Mouse (Mus musculus) heart, postnatal 0 days (tissue): ENCODE measurements around the gene Upp2.

ENCODE experiments used
- CTCF ChIP-seq: IDR thresholded peaks from 2 replicates; pipeline ENCODE4 v1.5.1; 2016; ENCODE audit warnings: antibody characterized with exemption, control low read depth, low read depth
- EP300 ChIP-seq: IDR thresholded peaks from 2 replicates; pipeline ENCODE4 v1.6.1; 2016; ENCODE audit warnings: antibody characterized with exemption, low read depth

DNA sequence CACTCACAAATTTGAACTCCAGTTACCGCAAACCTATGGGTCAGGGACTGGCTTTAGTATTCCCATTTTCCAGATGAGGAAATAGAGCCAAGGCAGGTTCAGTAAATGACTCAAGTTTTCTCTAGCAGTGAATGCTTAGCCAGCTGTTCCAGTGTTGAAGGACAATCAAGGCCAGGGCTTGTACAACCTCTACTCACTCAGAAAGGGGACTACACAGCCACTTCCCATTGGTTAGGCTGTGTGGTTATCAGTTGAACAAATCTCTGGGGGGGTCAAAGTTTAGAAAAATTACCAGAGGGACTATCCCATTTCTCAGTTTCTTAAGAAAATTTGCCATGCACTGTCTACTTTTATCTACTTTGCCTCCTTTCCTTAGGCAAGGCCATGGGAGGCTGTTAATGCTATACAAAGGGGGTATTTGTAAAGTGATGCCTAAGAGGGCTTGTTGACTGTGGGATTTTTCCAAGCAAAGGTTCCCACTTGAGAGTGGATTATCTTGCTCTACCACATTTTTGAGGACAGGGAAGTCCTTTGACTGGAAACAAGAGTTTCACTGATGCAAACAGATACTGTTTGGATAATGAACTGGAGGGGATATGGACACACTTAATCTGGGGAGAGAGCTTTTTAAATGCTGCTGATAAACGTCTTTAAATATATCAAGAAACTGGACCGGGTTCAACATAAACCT, 262.0 kb downstream of the Upp2 start:
- no peak for TF ChIP-seq CTCF
- TF ChIP-seq EP300: no peak
